Mouse (Mus musculus) liver, embryonic 11.5 days (tissue): ENCODE measurements around the gene Gpr19. TPM values are rescaled to one million over a fixed set of nuclear protein-coding genes. Genes with fewer than 3 reads are reported as not detected.

ENCODE experiments used
- polyA plus RNA-seq: library from polyadenylated mRNA; unstranded; fragments of >200 nt; fragmentation: Nextera tagmentation; extraction: Ambion mirVana; gene quantifications from 2 replicates; pipeline ENCODE4 v1.2.1, GENCODE M21; 2014

Gpr19 gene
- polyA plus RNA-seq, 1 experiment from 2014 or later, result 9.1 TPM

Other genes with a start within 250 kb of the Gpr19 start
- gene Dusp16, start 106.0 kb downstream of the Gpr19 start, polyA plus RNA-seq, result 7.9 and 10.1 TPM in 2 replicates
- gene Crebl2, start 68.4 kb downstream of the Gpr19 start, polyA plus RNA-seq, result 1.3 and 1.5 TPM in 2 replicates
- gene Cdkn1b, start 21.8 kb upstream of the Gpr19 start, polyA plus RNA-seq, result 8.9 and 9.4 TPM in 2 replicates
- gene Apold1, start 83.1 kb upstream of the Gpr19 start, polyA plus RNA-seq, result 2.5 and 2.6 TPM in 2 replicates
- gene Ddx47, start 113.0 kb upstream of the Gpr19 start, polyA plus RNA-seq, result 134 and 142 TPM in 2 replicates
- gene Gprc5a, start 167.1 kb upstream of the Gpr19 start, polyA plus RNA-seq, result 0.80 and 1.4 TPM in 2 replicates
- 0.25 TPM in 1 of 2 replicates, not detected in the other for gene Gprc5d, start 219.7 kb upstream of the Gpr19 start, polyA plus RNA-seq